Mouse (Mus musculus) ovary, postnatal 36 days (tissue): ENCODE results near the gene Psmd9.

Experiments
- DNase-seq: peaks from one replicate; pipeline ENCODE4 v3.0.0; 2022; ENCODE audit warnings: low spot score, mixed read lengths

Psmd9 gene

GRCm38 (mm10) chr5:123245518-123245917, 76.3 kb downstream of the Psmd9 start:
- peak; percentile 28 for DNase-seq

DNA sequence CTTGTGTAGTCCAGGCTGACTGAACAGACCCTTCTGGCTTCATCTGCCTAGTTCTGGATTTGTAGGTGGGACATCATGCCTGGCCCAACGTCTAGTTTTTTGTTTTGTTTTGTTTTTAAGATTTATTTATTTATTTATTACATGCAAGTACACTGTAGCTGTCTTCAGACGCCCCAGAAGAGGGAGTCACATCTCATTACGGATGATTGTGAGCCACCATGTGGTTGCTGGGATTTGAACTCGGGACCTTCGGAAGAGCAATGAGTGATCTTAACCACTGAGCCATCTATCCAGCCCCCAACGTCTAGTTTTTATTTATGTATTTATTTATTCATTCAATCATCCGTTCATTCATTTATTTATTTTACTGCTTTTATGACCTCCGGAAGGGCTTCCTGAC, 82.2 kb downstream of the Psmd9 start:
- no peak for DNase-seq

GRCm38 (mm10) chr5:123251834-123252233, 82.6 kb downstream of the Psmd9 start, which contains the start of gene Wdr66:
Gene Wdr66 (plus strand): TSS chr5:123252102.
- DNase-seq: peak; percentile 86

GRCm38 (mm10) chr5:123256841-123257755, 87.9 kb downstream of the Psmd9 start:
- DNase-seq: no peak

- DNase-seq: peak; percentile 38
Observed at GRCm38 (mm10) chr5:123258990-123259389, 89.8 kb downstream of the Psmd9 start.

DNA sequence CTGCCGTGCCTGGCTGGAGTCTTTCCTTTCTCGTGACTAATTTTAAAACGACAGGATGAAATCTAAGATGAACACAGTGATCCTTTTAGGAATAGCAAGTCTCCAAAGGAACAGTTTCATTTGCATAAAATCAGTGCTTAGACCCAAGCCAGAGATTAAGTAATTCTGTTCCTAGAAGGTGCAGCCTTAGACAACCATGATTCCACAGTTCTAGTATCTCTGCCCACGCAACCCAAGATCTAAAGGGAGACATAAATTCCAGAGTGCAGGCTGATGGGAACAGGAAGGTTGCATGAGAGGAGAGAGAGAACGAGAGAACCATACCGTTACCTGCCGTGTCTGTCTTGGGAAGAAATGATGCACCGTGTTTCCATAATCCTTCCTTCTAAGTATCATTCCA, 91.5 kb downstream of the Psmd9 start:
- no peak for DNase-seq

DNA sequence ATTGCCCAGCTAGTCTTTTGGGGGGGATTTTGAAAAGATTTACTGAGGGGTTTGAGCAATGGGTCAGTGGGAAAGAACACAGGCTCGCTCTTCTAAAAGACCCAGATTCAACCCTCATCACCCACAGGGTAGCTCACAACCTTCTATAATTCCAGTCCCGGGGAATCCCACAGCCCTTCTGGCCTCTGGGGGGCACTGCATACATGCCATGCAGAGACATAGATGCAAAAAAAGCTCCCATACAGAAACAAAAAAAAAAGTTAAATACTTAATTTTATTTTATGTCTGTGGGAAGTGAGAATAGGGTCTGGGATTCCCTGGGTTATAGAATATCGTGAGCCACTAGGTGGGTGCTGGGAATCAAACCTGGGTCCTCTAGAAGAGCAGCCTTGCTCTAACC, 97.7 kb downstream of the Psmd9 start:
- no peak for DNase-seq

DNA sequence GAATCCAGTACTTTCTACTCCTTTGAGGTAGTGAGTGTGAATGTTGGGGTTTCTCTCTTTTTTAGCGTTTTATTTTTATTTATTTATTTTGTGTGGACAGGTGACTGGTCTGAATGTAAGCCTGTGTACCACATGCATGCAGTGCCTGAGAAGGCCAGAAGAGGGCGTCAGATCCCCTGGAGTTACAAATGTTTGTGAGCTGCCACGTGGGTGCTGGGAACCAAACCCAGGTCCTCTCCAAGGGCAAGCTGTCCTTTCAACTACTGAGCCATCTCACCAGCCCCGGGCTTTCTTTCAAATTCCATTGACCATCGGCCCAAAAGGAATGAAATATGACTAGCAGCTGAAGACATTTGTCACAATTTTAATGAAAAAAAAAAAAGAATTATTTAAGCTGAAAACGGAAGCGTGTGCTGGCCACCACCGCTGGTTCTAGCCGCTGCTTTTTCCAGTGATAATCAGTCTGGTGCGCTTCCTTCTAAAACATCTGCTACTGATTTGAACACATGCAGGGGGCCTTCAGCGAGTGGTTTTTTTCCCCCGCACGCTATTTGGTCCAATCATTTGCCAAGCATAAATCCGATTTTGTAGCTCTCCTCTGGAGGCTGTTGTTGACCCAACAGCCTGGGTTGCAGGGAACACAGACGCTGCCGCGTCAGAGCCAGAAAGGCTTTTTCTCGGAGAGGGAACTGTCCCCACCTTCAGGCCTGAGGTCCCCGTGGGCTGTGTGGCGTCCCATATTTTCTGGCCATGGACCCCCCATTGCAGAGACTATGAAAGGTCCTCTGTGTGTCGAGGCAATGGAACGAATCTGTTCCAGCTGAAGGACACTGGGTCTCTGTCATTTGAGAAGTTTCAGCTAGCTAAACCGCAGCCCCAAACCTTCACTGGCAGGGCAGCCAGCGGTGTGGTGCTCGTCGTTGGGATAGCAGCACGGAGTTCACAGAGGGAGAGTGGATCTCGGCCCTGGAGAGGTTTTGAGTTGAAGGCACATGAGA, 99.6 kb downstream of the Psmd9 start:
- no peak for DNase-seq

DNA sequence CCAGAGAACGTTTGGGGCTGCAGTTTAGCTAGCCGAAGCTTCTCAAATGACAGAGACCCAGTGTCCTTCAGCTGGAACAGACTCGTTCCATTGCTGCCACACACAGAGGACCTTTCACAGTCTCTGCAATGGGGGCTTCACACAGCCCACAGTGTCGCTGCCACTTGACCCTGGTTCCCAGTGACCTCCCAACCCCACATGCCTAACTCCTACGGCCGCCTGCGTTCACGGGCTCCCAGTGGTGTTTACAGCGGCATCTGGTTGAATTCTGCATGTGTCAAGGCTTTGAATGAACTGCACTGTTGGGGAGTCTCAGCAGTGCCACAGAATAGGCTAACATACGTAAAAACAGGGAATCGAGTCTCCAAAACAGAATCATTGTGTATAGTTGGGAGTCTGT, 101.7 kb downstream of the Psmd9 start:
- DNase-seq: no peak

- no peak for DNase-seq
Observed at GRCm38 (mm10) chr5:123272927-123273326, 103.7 kb downstream of the Psmd9 start.

DNA sequence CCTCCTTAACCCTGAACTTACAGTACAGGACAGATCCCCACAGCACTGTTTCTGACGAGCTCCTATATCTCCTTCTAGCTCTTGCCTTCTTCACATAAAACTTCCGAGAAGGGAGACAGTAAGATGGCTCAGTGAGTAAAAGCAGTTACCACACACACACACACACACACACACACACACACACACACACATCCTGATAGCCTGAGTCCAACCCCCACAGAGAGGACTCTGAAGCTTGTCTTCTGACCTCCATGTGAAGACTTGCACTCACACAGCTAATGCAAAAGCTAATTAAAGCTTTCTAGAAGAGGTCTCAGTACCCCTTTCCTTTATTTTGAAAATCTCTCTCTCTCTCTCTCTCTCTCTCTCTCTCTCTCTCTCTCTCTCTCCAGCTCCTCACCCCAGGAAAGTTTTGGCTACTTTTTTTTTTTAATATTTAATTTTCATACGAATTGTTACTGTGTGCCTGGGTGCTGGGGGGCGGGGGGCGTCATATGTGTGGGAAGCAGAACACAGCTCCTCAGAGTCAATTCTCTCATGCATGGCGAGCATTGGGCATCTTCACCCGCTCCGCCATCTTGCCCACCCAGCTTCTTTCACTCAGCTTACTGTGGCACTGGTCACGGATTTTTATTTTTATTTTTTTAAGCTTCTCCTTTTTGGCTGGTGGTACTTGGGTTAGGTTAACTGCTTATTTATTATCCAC, 107.6 kb downstream of the Psmd9 start:
- DNase-seq: no peak

DNA sequence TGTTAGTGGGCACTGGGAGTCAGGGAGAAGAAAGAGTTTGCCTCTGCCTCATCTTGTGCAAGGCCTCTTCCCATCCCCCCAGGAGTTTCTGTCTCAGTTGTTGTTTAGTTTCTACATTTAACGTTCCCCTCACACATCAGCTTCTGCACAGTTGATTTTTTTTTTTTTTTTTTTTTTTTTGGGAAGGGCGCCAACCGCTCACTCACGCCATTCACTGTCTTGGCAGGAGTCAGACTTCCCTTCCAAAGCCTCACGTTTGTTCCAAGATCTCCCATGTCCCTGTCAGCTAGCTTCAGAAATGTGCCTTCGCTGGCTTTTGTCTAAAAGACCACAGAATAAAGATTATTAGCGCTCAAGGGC, 108.1 kb downstream of the Psmd9 start:
- no peak for DNase-seq

DNA sequence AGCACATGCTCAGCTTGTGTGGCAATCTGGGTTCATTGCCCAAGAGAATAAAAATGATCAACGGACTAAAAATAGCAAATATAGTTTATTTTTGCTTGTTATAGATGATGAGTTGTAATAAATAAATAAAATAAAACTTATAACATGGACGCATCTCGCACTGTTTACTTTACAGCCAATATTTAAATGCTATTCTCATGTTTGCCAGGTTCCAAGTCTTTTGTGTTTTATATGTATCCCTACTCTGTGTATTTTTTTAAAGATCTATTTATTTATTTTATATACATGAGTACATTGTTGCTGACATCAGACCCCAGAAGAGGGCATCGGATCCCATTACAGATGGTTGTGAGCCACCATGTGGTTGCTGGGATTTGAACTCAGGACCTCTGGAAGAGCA, 108.5 kb downstream of the Psmd9 start:
- DNase-seq: no peak

GRCm38 (mm10) chr5:123279248-123279647, 110.0 kb downstream of the Psmd9 start:
- DNase-seq: no peak

DNA sequence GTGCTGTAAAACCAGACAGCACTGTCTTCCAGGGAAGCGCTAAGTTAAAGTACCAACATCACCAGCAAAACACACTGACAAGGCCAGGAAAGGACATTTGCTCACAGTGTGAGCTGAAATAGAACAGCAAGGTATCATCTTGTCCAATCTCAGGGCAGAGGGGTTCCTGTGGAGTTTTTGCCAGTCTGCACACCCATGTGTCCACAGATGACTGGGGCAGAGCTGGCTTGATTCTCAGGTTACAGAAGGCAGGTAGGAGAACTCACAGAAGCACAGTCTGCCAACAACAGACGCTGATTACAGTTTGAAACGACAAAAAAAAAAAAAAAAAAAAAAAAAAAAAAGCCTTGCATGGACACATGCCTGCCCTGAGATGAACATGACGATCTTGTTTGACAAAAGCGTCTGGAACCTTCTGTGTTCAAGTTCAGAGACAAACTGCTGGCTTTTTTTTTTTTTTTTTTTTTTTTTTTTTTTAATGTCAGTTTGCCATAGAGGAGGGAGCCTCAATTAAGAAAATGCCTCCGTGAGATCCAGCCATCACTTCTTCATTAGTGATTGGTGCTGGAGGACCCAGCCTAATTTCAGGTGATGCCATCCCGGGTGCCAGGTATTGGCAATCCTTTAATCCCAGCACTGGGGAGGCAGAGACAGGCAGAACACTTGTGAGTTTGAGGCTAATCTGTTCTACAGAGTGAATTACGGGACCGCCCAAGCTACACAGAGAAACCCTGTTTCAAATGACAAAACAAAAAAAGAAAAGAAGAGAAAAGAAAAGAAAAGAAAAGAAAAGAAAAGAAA, 112.3 kb downstream of the Psmd9 start:
- no peak for DNase-seq

GRCm38 (mm10) chr5:123285174-123285573, 116.0 kb downstream of the Psmd9 start:
- peak; percentile 22 for DNase-seq

DNA sequence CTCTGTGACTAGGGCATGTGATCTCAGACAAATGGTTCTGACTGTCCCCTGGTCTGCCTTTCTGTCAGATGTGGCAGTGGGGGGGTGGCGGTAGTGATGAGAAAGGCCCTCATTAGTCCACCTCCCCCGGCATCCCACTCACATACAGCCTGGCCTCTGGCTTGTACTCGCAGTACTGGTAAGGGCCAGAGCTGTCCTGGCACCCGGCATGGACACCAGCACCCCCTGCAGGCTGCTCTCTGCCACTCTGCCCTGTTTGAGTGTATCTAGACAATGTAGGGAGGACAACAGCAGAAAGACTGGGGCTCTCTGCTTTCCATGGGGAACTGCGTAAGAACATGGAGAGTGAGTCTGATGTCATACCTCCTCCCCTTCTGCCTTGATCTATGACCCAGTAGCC, 118.9 kb downstream of the Psmd9 start:
- no peak for DNase-seq

- no peak for DNase-seq
Observed at GRCm38 (mm10) chr5:123294653-123295052, 125.4 kb downstream of the Psmd9 start.

DNA sequence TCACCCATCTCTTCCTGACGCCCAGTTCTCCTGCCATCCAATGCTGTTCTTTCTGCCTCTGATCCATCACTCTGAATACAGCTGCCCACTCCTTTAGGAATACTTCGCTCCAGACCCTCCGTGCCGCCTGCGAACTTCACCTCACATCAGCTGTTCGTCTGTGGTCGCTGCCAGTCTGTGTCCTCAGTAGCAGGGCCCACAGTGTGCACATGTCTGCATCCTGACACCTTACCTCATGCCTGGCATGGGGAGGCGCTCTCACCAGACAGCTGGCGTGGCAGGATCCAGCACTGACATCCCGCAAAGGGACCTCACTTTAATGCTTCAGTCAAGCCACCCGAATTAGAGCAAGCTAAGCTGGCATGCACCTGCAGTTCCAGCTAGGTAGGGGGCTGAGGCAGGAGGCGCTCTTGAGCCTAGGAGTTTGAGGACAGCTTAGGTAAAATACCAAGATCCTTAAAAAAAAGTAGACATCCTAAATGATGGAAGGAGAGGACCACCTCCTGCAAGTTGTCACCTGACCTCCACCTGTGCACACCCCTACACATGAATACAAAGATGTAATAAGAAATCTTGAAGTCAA, 127.1 kb downstream of the Psmd9 start:
- DNase-seq: no peak

DNA sequence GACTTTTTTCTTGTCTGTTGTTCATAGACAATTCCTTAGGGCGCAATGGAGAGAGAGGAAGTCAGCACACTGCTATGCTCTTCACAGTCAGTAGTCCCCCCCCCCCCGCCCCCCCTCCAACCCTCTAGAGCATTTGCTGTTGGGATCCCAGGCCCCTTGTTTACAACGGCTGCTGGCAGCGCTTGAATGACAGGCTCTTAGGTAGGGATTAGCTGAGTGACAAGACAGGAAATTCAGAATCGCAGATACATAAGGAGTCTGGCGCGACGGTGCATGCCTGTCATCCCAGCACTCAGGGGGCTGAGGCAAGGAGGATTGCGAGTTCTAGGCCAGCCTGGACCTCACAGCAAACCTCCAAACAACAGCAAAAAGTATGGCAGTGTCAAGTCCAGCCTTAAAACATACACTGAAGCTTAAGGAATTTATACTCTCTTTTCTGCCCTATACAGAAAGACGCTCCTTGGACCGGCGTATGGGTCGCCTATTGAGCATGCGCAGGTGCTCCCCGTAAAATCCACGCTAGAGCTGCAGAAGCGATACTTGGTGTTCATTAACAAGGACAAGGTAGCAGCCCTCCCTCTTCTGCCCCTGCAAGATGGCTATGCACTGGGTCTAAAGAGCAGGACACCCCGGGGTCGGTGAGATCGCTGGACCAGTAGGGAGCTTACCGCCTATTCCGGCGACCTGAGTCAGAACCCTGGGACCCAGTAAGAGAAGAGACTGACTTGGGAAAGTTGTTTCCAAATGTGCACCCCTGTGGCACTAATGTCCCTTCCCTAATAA, 128.0 kb downstream of the Psmd9 start:
- no peak for DNase-seq
